Mouse (Mus musculus): Measurements from ENCODE around the gene Rbms3.

Rbms3 gene

DNA sequence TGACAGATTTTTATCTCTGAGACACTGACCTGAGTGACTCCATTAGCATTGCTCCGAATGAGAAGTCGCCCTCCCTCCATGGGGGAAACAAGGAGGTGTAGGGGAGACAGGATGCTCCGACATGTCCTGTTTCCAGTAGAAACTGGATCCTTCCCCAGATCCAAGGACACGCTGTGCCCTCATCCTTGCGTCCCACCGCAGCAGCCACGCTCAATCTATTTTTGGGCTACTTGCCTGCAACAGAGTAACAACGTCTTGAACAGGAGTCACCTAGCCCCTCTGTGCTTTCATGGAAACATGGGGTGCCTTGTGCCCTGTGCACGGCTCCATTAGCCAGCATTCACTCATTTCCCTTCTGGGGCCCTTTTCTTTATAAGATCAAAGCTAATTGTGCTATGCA, at the start of gene Rbms3:
TSS of gene Rbms3 (minus strand) at position 143 of the 400 bp plus-strand sequence.
- DNase-seq (ENCODE audit: low spot score): no peak

DNA sequence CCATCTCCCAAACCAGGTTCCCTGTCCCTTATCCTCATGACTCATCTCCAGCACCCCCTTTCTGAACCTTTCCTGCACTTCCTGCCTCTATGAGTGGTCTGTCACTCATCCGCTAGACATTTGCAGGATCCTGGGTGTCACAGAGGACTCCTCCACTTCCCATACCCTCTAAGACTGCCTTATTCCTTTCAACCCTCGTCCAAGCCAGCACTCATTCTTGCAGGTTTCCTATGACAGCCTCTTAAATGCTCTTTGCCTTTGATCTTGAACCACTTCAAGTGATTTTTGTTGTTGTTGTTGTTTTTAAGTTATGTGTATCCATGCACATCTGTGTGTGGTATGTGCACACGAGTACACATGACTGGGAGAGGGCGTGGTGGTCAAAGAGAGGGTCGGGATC, 43.6 kb upstream of the Rbms3 start:
- no peak for DNase-seq (ENCODE audit: low spot score)

GRCm38 (mm10) chr9:117654626-117655025, 24.9 kb upstream of the Rbms3 start:
- DNase-seq (ENCODE audit: low spot score): no peak

- DNase-seq (ENCODE audit: low spot score): no peak
These were observed 23.9 kb upstream of the Rbms3 start for GRCm38 (mm10) chr9:117653641-117654040.

GRCm38 (mm10) chr9:117646131-117646530, 16.4 kb upstream of the Rbms3 start:
- DNase-seq (ENCODE audit: low spot score): no peak

GRCm38 (mm10) chr9:117641090-117641782, 11.5 kb upstream of the Rbms3 start:
- DNase-seq (ENCODE audit: low spot score): no peak

GRCm38 (mm10) chr9:117638623-117639185, 9.0 kb upstream of the Rbms3 start:
- no peak for DNase-seq (ENCODE audit: low spot score)

DNA sequence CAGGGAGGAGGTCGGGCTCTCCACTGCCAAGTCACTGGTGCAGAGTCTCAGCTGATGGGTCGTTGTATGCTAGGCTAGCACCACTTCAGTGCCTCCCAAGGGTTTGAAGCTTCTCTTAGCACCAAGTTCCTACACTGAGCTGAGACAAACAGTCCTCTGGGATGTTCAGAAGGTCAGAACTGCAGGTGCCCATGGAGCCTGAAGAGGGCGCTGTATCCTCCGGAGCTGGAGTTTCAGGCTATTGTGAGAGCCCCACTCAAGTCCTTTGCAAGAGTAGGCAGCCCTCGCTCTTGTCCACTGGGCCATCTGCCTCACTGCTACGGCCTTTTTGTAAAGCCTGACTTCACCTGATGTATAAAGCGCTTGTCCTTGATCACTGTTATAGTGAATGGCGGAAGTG, 6.8 kb upstream of the Rbms3 start:
- DNase-seq (ENCODE audit: low spot score): no peak

GRCm38 (mm10) chr9:117627173-117627572, 2.5 kb downstream of the Rbms3 start:
- no peak for DNase-seq (ENCODE audit: low spot score)

DNA sequence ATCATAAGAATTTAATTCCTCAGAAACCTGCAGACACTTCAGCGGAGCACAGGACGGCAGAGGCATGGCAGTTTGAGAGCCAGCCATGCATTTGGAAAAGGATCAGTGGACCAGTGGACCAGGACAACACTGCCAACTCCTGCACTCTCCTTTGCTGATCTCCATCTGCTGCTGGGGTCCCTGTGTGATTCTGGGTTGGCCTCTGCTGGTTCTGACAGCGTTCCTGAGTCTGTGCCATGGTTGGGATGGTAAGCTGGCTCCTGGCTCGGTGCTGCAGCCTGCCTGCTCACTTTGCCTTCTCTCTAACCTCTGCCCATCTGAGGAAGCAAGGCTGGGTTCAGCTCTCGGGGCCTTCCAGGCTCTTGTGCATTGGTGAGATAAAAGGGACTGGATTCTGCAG, 28.9 kb downstream of the Rbms3 start:
- DNase-seq (ENCODE audit: low spot score): no peak

- DNase-seq (ENCODE audit: low spot score): no peak
These were observed 30.4 kb downstream of the Rbms3 start for GRCm38 (mm10) chr9:117599341-117599740.

- DNase-seq (ENCODE audit: low spot score): no peak
These were observed 33.6 kb downstream of the Rbms3 start for GRCm38 (mm10) chr9:117596162-117596561.

DNA sequence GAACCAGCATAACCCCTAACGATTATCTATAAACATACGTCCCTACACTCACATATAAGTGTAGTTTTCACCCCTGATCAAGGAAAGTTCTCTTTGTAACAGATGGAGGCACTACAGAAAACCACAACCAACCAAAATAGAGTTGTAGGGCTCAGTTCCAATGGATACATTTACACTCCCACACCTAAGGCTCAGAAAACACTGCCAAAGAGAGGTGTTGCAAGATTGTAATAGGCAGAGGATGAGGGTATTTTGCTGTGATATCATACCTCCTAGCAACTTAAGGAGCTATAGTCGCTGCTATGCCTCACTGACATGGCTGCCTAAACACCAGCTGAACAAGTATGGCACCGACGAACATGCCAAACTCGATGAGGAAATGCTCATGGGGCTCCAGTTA, 44.4 kb downstream of the Rbms3 start:
- DNase-seq (ENCODE audit: low spot score): no peak

DNA sequence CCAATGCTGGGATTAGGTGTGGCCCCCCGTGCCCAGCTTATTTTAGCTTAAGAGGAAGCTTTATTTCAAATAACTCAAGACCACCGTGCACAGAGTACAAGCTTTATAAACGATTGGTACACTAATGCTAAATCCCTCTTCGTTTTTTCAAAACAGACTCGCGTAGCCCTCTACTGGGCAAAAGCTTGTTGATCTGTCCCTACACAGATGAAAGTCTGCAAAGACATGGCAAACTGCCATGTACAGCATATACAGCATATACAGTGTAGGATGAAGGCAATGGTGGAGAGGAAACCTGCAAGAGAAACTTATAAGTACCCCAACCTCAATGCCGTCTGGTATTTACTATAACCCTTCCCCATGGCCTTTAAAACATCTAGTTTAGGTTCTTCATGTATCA, 46.1 kb downstream of the Rbms3 start:
- DNase-seq (ENCODE audit: low spot score): no peak

DNA sequence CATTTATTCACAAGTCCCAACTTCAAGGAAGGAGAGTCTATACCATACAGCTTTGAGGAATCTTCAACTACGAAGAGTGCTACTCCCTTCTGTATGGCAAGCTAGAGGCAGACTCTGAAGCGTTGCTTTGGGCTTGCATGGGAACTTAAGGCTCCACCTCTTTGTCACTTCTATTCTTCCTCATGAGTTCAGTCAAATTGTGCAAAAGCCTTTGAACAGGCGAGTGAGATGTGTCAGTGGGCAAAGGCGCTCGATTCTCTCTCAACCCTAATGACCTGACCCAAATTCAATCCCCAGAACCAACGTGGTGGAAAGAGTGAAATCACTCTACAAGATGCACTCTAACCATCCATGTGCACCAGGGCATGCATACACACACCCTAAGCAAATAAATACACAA, 47.1 kb downstream of the Rbms3 start:
- no peak for DNase-seq (ENCODE audit: low spot score)

DNA sequence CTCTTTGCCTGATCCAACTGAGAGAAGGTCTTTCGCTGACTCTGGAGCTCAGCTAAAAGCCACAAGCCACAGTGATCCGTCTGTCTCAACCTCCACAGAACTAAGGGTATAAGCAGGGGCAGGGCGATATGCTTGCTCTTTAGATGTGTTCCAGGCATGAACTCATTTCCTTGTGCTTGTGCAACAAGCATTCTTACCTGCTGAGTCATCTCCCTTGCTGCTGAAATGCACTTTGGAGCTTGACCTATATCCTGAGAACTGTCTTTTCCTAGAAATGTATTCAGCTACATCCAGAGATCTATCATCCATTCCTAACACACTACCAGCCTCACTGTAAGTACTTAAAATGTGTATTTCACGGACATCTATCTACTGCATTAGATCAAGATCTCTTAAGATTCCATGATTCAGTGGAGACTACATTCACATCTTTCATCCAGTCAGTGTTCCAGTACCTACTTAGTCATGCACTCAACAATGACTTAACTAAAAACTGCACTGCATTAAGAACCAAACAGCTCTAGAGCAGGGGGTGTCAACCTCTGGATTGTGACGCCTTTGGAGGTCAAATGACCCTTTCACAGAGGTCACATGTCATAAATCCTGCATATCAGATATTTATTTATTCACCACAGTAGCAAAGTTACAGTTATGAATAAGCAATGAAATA, 58.4 kb downstream of the Rbms3 start:
- no peak for DNase-seq (ENCODE audit: low spot score)

GRCm38 (mm10) chr9:117570240-117570821, 59.4 kb downstream of the Rbms3 start:
- DNase-seq (ENCODE audit: low spot score): no peak

- no peak for DNase-seq (ENCODE audit: low spot score)
These were observed 63.4 kb downstream of the Rbms3 start for GRCm38 (mm10) chr9:117566293-117566692.

GRCm38 (mm10) chr9:117558562-117558961, 71.2 kb downstream of the Rbms3 start:
- no peak for DNase-seq (ENCODE audit: low spot score)

- DNase-seq (ENCODE audit: low spot score): no peak
These were observed 75.4 kb downstream of the Rbms3 start for GRCm38 (mm10) chr9:117554356-117554755.

DNA sequence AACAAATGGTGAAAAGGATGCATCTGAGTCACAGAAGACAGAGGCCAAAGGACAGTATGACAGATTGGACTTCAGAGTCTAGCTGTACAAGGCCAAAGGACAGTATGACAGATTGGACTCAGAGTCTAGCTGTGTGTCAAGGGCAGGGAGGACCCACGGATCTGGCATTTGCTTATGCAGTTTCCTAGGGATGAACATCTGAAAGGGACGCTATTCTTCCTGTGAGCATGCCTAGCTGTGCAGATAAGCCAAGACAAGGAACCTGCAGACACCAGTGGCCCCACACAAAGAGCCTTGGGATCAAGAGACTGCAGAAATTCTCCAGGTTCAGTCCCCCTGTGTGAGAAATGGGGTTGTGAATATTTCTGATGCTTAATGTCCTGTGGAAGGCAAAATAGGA, 100.4 kb downstream of the Rbms3 start:
- DNase-seq (ENCODE audit: low spot score): no peak

GRCm38 (mm10) chr9:117508941-117509340, 120.8 kb downstream of the Rbms3 start:
- no peak for DNase-seq (ENCODE audit: low spot score)

GRCm38 (mm10) chr9:117491866-117492265, 137.8 kb downstream of the Rbms3 start:
- DNase-seq (ENCODE audit: low spot score): no peak

All from ovary, postnatal 10 days (tissue).